Mouse (Mus musculus) liver, embryonic 13.5 days (tissue): Measurements from ENCODE around the gene Klk1b8. TPM values are rescaled to one million over a fixed set of nuclear protein-coding genes. Genes with fewer than 3 reads are reported as not detected.
"Not testable (repeated sequence)": the region's sequence is repeated elsewhere in the genome, so short reads cannot be mapped to it uniquely, and the experiment has no call there.

ENCODE experiments used
- ATAC-seq: fragments of 200-750 bp; cut with Nextera tagmentation; 2 replicates; pipeline ENCODE4 v1.8.0; 2017; ENCODE audit warnings: low read depth, mild to moderate bottlenecking, moderate number of reproducible peaks, moderate library complexity
- DNase-seq: peaks from one replicate; pipeline ENCODE4 v3.0.0; 2022
- H3K27ac ChIP-seq: fragments of 300-500 bp; sonication (generic); 2 replicates; pipeline ENCODE4 v1.5.1; 2015; ENCODE audit warnings: moderate library complexity, mild to moderate bottlenecking, inconsistent platforms
- H3K27me3 ChIP-seq: fragments of 300-500 bp; sonication (generic); 2 replicates; pipeline ENCODE4 v1.6.1; 2015; ENCODE audit warnings: mild to moderate bottlenecking, inconsistent platforms
- H3K36me3 ChIP-seq: fragments of 300-500 bp; sonication (generic); 2 replicates; pipeline ENCODE4 v1.6.1; 2015; ENCODE audit warnings: mild to moderate bottlenecking, inconsistent platforms
- H3K4me1 ChIP-seq: fragments of 300-500 bp; sonication (generic); replicated peaks from 2 replicates; pipeline ENCODE4 v1.6.1; 2015; ENCODE audit warnings: inconsistent platforms
- H3K4me2 ChIP-seq: fragments of 300-500 bp; sonication (generic); 2 replicates; pipeline ENCODE4 v1.6.1; 2015; ENCODE audit warnings: inconsistent platforms, mild to moderate bottlenecking, moderate library complexity
- H3K4me3 ChIP-seq: fragments of 300-500 bp; sonication (generic); replicated peaks from 2 replicates; pipeline ENCODE4 v1.5.1; 2015; ENCODE audit warnings: mild to moderate bottlenecking, inconsistent platforms
- H3K9ac ChIP-seq: fragments of 300-500 bp; sonication (generic); 2 replicates; pipeline ENCODE4 v1.6.1; 2015; ENCODE audit warnings: mild to moderate bottlenecking, inconsistent platforms
- H3K9me3 ChIP-seq: fragments of 300-500 bp; sonication (generic); replicated peaks from 2 replicates; pipeline ENCODE4 v1.6.1; 2016; ENCODE audit warnings: inconsistent platforms
- WGBS: fragments of 180-500 bp; shearing (Covaris S2); methylation state at CpG from one replicate; pipeline ENCODE4 v1.1.7; 2015; ENCODE audit not compliant: insufficient replicate concordance; 5-methylcytosine and 5-hydroxymethylcytosine counted together
- polyA plus RNA-seq: library from polyadenylated mRNA; unstranded; fragments of >200 nt; fragmentation: Nextera tagmentation; extraction: Ambion mirVana; gene quantifications from 2 replicates; pipeline ENCODE4 v1.2.1, GENCODE M21; 2015

Klk1b8 gene
- polyA plus RNA-seq, 1 experiment from 2014 or later, result not detected

GRCm38 (mm10) chr7:43934747-43935146 lies 15.7 kb upstream of the Klk1b8 start:
- no peaks in the 10 kb centered on the region for H3K27me3 ChIP-seq
- H3K9me3 ChIP-seq, result no peaks in the 10 kb centered on the region
- H3K9ac ChIP-seq, result no peak overlapping the region
- H3K4me3 ChIP-seq, result no peak overlapping the region
- WGBS, result 35% methylated on average over 3 of the region's 3 CpGs
- no peaks in the 10 kb centered on the region for H3K36me3 ChIP-seq
- H3K4me2 ChIP-seq, result no peak overlapping the region
- no peak for DNase-seq
- no peak overlapping the region for H3K27ac ChIP-seq
- H3K4me1 ChIP-seq, result no peaks in the 10 kb centered on the region
- no peak for ATAC-seq

DNA sequence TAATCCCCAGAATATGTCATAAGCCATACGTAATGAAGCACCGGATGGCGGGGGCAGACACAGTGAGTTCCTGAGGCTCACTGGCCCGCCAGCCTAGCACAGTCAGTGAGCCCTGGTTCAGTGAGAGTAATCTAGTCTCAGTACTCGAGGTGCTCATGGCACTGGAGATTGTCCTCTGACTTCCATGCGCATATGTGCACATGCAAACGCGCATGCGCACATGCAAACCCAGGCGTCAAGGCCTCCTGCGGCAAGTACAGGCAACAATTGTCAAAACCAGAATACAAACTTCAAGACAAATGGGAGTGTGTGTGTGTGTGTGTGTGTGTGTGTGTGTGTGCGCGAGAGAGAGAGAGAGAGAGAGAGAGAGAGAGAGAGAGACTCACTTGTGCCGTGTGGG lies 13.9 kb upstream of the Klk1b8 start:
- 76% methylated on average over 14 of the region's 14 CpGs for WGBS

GRCm38 (mm10) chr7:43942293-43942692 lies 8.2 kb upstream of the Klk1b8 start:
- not testable (repeated sequence) for H3K4me3 ChIP-seq, H3K4me2 ChIP-seq, H3K27ac ChIP-seq, H3K4me1 ChIP-seq, H3K9me3 ChIP-seq, ATAC-seq, H3K36me3 ChIP-seq, DNase-seq, H3K9ac ChIP-seq, H3K27me3 ChIP-seq
- WGBS, result 45% methylated on average over 3 of the region's 3 CpGs

More for the DNA sequence above, 13.9 kb upstream of the Klk1b8 start:
- no peak for DNase-seq
- Histone ChIP-seq H3K36me3 (no peaks in the 10 kb centered on the region), H3K27ac (no peak overlapping the region), H3K27me3 (no peaks in the 10 kb centered on the region), H3K4me1 (no peaks in the 10 kb centered on the region), H3K4me3 (no peak overlapping the region), H3K4me2 (no peak overlapping the region), H3K9me3 (no peaks in the 10 kb centered on the region), H3K9ac (no peak overlapping the region)
- no peak for ATAC-seq

DNA sequence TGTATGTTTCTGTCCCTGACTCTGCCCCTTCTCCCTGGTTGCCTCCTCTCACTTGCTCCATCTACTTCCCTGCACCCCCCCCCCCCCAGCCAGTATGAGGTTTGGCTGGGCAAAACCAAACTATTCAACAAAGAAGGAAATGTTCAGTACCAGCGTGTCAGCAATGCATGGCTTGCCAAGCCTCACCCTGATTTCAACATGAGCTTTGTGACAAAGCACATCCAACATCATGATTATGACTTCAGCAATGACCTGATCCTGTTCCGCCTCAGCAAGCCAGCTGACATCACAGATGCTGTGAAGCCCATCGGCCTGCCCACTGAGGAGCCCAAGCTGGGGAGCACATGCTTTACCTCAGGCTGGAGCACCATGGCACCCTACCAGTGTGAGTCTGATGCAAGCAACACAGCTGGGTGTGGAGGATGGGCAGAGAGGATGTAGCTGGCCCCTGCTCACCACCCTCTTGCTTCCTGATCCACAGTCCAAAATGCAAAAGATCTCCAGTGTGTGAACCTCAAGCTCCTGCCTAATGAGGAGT lies 5.7 kb upstream of the Klk1b8 start:
- H3K36me3 ChIP-seq, result no peaks in the 10 kb centered on the region

DNA sequence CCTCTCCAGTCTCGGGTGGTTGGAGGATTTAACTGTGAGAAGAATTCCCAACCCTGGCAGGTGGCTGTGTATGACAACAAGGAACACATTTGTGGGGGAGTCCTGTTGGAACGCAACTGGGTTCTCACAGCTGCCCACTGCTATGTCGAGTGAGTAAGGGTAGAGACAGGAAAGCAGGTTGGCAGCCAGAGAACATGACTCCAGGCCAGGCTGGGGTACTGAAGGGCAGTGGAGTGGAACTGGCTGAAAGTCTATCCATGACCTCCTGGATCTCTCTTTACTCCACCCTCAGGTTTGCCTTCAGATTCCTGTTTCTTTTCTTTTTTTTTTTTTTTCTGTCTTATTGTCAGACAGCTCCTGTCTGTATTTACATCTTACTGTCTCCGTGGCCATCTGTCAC lies 2.2 kb downstream of the Klk1b8 start:
- no peaks in the 10 kb centered on the region for H3K9me3 ChIP-seq
- no peak overlapping the region for H3K9ac ChIP-seq
- H3K4me1 ChIP-seq, result no peaks in the 10 kb centered on the region
- no peaks in the 10 kb centered on the region for H3K36me3 ChIP-seq
- ATAC-seq (no peak), DNase-seq (no peak)
- no peak overlapping the region for H3K4me2 ChIP-seq
- H3K4me3 ChIP-seq, result no peak overlapping the region
- no peak overlapping the region for H3K27ac ChIP-seq
- H3K27me3 ChIP-seq, result no peaks in the 10 kb centered on the region
- WGBS, result 49% methylated on average over 4 of the region's 4 CpGs

More for the DNA sequence above, 5.7 kb upstream of the Klk1b8 start:
- H3K9ac ChIP-seq, result no peak overlapping the region
- H3K27ac ChIP-seq, result no peak overlapping the region
- ATAC-seq (no peak), DNase-seq (no peak)
- no peaks in the 10 kb centered on the region for H3K4me1 ChIP-seq
- no peaks in the 10 kb centered on the region for H3K9me3 ChIP-seq
- no peaks in the 10 kb centered on the region for H3K27me3 ChIP-seq
- WGBS, result 65% methylated on average over 3 of the region's 3 CpGs
- H3K4me2 ChIP-seq, result no peak overlapping the region
- H3K4me3 ChIP-seq, result no peak overlapping the region

DNA sequence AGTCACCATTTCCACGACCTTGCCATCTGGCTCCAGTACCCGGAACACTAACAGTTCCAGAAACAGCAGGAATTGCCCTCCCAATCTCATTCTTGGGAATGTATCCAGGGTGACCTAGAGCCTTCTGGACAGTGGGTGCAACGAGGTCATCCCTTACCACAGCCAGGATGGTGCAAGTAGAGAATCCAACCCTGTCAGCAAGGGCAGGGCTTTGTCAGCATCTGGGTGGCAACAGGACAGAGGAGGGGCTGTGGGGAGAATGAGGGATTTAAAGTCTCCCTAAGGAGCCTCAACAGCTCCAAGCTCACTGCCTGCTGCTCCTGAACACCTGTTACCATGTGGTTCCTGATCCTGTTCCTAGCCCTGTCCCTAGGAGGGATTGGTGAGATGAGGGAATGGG lies 16.0 kb downstream of the Klk1b8 start, which contains the start of gene Klk1b1:
TSS of gene Klk1b1 (plus strand) at position 301 of the 400 bp plus-strand sequence.
- WGBS, result 39% methylated on average over 3 of the region's 3 CpGs
- no peak within 1 kb of the TSS for H3K4me3 ChIP-seq
- no peak within 1 kb of the TSS for H3K27ac ChIP-seq
- H3K4me1 ChIP-seq, result no peaks in the 10 kb centered on the region
- H3K36me3 ChIP-seq, result no peaks in the 10 kb centered on the region
- ATAC-seq (no peak), DNase-seq (no peak)
- no peaks in the 10 kb centered on the region for H3K9me3 ChIP-seq
- no peaks in the 10 kb centered on the region for H3K27me3 ChIP-seq
- H3K9ac ChIP-seq, result no peak within 1 kb of the TSS
- no peak within 1 kb of the TSS for H3K4me2 ChIP-seq

- DNase-seq, result no peak
- no peak for ATAC-seq
- no peak overlapping the region for H3K9ac ChIP-seq
- no peaks in the 10 kb centered on the region for H3K4me1 ChIP-seq
- no peaks in the 10 kb centered on the region for H3K27me3 ChIP-seq
- WGBS, result 52% methylated on average over 3 of the region's 3 CpGs
- no peaks in the 10 kb centered on the region for H3K36me3 ChIP-seq
- no peak overlapping the region for H3K27ac ChIP-seq
- H3K9me3 ChIP-seq, result no peaks in the 10 kb centered on the region
- no peak overlapping the region for H3K4me2 ChIP-seq
- no peak overlapping the region for H3K4me3 ChIP-seq
Measured at GRCm38 (mm10) chr7:43967058-43967457, 16.6 kb downstream of the Klk1b8 start.

- 50% methylated on average over 2 of the region's 2 CpGs for WGBS
- H3K4me2 ChIP-seq, result no peak overlapping the region
- ATAC-seq, result no peak
Measured at GRCm38 (mm10) chr7:43967612-43968011, 17.1 kb downstream of the Klk1b8 start.

GRCm38 (mm10) chr7:43975761-43976160 lies 25.3 kb downstream of the Klk1b8 start, which contains the start of gene Klk1b9:
Gene Klk1b9, plus strand, starts transcription at chr7:43976061.
- ATAC-seq, H3K27ac ChIP-seq, H3K9me3 ChIP-seq, H3K36me3 ChIP-seq, H3K4me1 ChIP-seq, H3K27me3 ChIP-seq, H3K4me2 ChIP-seq, H3K4me3 ChIP-seq, DNase-seq, H3K9ac ChIP-seq: not testable (repeated sequence)
- 54% methylated on average over 1 of the region's 1 CpGs for WGBS

More at GRCm38 (mm10) chr7:43967612-43968011, 17.1 kb downstream of the Klk1b8 start:
- no peaks in the 10 kb centered on the region for H3K9me3 ChIP-seq
- no peak overlapping the region for H3K27ac ChIP-seq
- H3K27me3 ChIP-seq, result no peaks in the 10 kb centered on the region
- no peak for DNase-seq
- H3K9ac ChIP-seq, result no peak overlapping the region
- H3K4me1 ChIP-seq, result no peaks in the 10 kb centered on the region
- no peaks in the 10 kb centered on the region for H3K36me3 ChIP-seq
- no peak overlapping the region for H3K4me3 ChIP-seq

GRCm38 (mm10) chr7:43985657-43986056 lies 35.2 kb downstream of the Klk1b8 start:
- Histone ChIP-seq H3K4me1 (no peaks in the 10 kb centered on the region), H3K9me3 (no peaks in the 10 kb centered on the region), H3K4me3 (no peak overlapping the region), H3K36me3 (no peaks in the 10 kb centered on the region), H3K27me3 (no peaks in the 10 kb centered on the region), H3K27ac (no peak overlapping the region), H3K4me2 (no peak overlapping the region), H3K9ac (no peak overlapping the region)
- no peak for ATAC-seq
- DNase-seq, result no peak

DNA sequence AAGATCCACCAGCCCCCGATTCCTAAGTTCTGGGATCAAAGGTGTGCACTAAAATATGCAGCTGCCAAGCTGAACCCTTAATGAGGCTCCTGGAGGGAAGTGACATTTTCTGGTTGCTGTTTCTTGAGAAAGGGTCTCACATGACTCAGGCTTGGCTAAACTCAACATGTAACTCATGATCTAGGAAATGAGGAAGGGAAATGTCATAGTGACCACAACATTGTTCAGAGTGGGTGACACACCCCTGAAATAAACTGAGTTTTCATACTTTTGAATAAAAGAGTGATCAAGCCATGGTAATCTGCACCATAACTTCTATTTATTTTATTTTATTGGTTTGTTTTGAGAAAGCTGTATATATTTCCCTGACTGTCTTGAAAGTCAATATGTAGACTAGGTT lies 44.4 kb downstream of the Klk1b8 start:
- H3K9me3 ChIP-seq, DNase-seq, H3K27me3 ChIP-seq, ATAC-seq, H3K4me1 ChIP-seq, H3K4me3 ChIP-seq, H3K4me2 ChIP-seq, H3K36me3 ChIP-seq, H3K9ac ChIP-seq, H3K27ac ChIP-seq: not testable (repeated sequence)
- 53% methylated on average over 1 of the region's 1 CpGs for WGBS

- 63% methylated on average over 4 of the region's 4 CpGs for WGBS
- not testable (repeated sequence) for H3K36me3 ChIP-seq, H3K9ac ChIP-seq
Measured at GRCm38 (mm10) chr7:43995577-43995976, 45.1 kb downstream of the Klk1b8 start, which contains the start of gene Klk1b11. Gene Klk1b11, plus strand, starts transcription at chr7:43995877.

More at GRCm38 (mm10) chr7:43995577-43995976, 45.1 kb downstream of the Klk1b8 start, which contains the start of gene Klk1b11:
- not testable (repeated sequence) for ATAC-seq, H3K4me1 ChIP-seq, H3K27me3 ChIP-seq, H3K27ac ChIP-seq, H3K4me2 ChIP-seq, H3K4me3 ChIP-seq, H3K9me3 ChIP-seq, DNase-seq
